Mouse (Mus musculus): ENCODE results near the gene Ubxn2a. TPM values are rescaled to one million over a fixed set of nuclear protein-coding genes. Genes with fewer than 3 reads are reported as not detected.
A peak's percentile ranks its signal among the peaks of the same experiment; 100 is the strongest.

Ubxn2a gene
- total and polyA plus RNA-seq, 3 experiments, result 21.9 to 22.8 TPM; not detected in 1

DNA sequence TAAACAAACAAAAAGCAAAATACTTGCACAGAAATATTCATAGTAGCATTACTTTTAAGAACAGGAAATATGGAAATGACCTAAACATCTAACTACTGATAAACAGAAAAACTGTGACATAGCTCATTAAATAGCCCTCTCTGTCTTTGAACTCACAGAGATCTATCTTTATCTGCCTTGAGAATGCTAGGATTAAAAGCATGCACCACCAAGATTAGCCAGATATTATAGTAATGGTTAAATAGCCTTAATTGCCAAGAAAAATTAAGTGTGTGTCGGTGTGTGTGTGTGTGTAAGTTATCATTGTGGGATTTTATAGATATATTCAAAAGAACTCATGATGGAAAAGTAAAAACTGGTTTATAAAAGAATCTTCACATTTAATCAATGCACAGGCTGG, 17.6 kb downstream of the Ubxn2a start:
- Histone ChIP-seq H3K4me3 (ENCODE audit: control insufficient read depth in 1 of 2, insufficient read depth in 1 of 2, low read depth in 2 of 2, low read length in 2 of 2) (no peak overlapping the region), H3K27ac (ENCODE audit: control insufficient read depth, low read depth, low read length) (no peak overlapping the region), H3K36me3 (ENCODE audit: control insufficient read depth in 1 of 2, insufficient read depth in 2 of 2, low read length in 2 of 2) (peaks cover 12 to 15% of the 10 kb centered on the region in 2 experiments), H3K4me1 (ENCODE audit: control insufficient read depth in 1 of 2, insufficient read depth in 2 of 2, low read length in 2 of 2) (peaks cover 0 to 4% of the 10 kb centered on the region in 2 experiments; a peak in 3 of 4 replicates), H3K9me3 (replicated peaks; ENCODE audit: insufficient read depth, low read length) (no peaks in the 10 kb centered on the region), H3K79me2 (ENCODE audit: control insufficient read depth, insufficient read depth, low read length, poor library complexity) (no peaks in the 10 kb centered on the region), H3K27me3 (ENCODE audit: control insufficient read depth in 1 of 2, insufficient read depth in 2 of 2, low read length in 2 of 2) (no peaks in the 10 kb centered on the region), H3K9ac (ENCODE audit: control insufficient read depth, low read depth, low read length, poor library complexity, severe bottlenecking) (no peak overlapping the region)
- TF ChIP-seq TAL1 (IDR thresholded peaks at IDR 0.05; ENCODE audit: low read length) (no peak), TCF12 (IDR thresholded peaks at IDR 0.05; ENCODE audit: low read depth, low read length) (peak; percentile 40; the same call in 1 of the 2 replicates), ZC3H11A (IDR thresholded peaks at IDR 0.05; ENCODE audit: low read depth, low read length) (no peak), MYC (IDR thresholded peaks at IDR 0.05; ENCODE audit: low read depth, low read length) (no peak), USF2 (IDR thresholded peaks at IDR 0.05; ENCODE audit: borderline replicate concordance in 1 of 2, insufficient read depth in 1 of 2, low read depth in 1 of 2, low read length in 2 of 2) (no peak), SIN3A (IDR thresholded peaks at IDR 0.05; ENCODE audit: low read length) (no peak), GATA1 (IDR thresholded peaks at IDR 0.05; ENCODE audit: low read depth, low read length) (peak; percentile 46)
- no peak for DNase-seq (ENCODE audit: low read depth, low spot score)

DNA sequence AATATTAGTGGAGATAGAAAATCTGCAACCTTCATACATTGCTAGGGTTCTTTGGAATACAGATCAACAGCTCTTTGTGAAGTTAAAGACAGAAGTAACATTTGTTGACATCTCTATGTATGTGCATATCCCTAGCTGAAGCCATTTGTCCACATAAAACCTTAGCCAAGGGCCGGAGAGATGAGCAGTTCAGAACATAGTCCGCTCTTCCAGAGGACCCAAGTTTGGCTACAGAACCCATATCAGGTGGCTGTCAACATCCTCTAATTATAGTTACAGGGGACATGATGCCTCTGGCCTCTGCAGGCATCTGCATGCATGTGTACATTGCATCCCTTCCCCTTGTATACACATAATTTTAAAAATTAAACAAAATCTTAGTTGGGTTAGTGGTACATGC, 18.3 kb downstream of the Ubxn2a start:
- Histone ChIP-seq H3K9ac (ENCODE audit: control insufficient read depth, low read depth, low read length, poor library complexity, severe bottlenecking) (no peak overlapping the region), H3K27me3 (ENCODE audit: control insufficient read depth in 1 of 2, insufficient read depth in 2 of 2, low read length in 2 of 2) (no peaks in the 10 kb centered on the region), H3K4me1 (ENCODE audit: control insufficient read depth in 1 of 2, insufficient read depth in 2 of 2, low read length in 2 of 2) (peaks cover 0 to 4% of the 10 kb centered on the region in 2 experiments; a peak in 3 of 4 replicates), H3K9me3 (replicated peaks; ENCODE audit: insufficient read depth, low read length) (no peaks in the 10 kb centered on the region), H3K4me3 (ENCODE audit: control insufficient read depth in 1 of 2, insufficient read depth in 1 of 2, low read depth in 2 of 2, low read length in 2 of 2) (no peak overlapping the region), H3K27ac (ENCODE audit: control insufficient read depth, low read depth, low read length) (no peak overlapping the region), H3K79me2 (ENCODE audit: control insufficient read depth, insufficient read depth, low read length, poor library complexity) (no peaks in the 10 kb centered on the region), H3K36me3 (ENCODE audit: control insufficient read depth in 1 of 2, insufficient read depth in 2 of 2, low read length in 2 of 2) (peaks cover 14 to 15% of the 10 kb centered on the region in 2 experiments)
- TF ChIP-seq HCFC1 (IDR thresholded peaks at IDR 0.05; ENCODE audit: low read depth, low read length), result no peak
- no peak for TF ChIP-seq MYB (IDR thresholded peaks at IDR 0.05; ENCODE audit: low read depth, low read length)
- no peak for TF ChIP-seq TCF12 (IDR thresholded peaks at IDR 0.05; ENCODE audit: low read depth, low read length)
- TF ChIP-seq USF1 (IDR thresholded peaks at IDR 0.05; ENCODE audit: low read depth, low read length), result no peak
- TF ChIP-seq SMC3 (IDR thresholded peaks at IDR 0.05; ENCODE audit: low read depth, low read length), result no peak
- no peak for TF ChIP-seq E2F4 (IDR thresholded peaks at IDR 0.05; ENCODE audit: borderline replicate concordance, low read depth, low read length)
- TF ChIP-seq POLR2A (IDR thresholded peaks at IDR 0.05; ENCODE audit: control insufficient read depth in 1 of 2, insufficient read depth in 1 of 2, low read depth in 1 of 2, low read length in 2 of 2, poor library complexity in 1 of 2), result no peak
- no peak for TF ChIP-seq RAD21 (IDR thresholded peaks at IDR 0.05; ENCODE audit: low read depth, low read length)
- TF ChIP-seq POLR2AphosphoS5 (IDR thresholded peaks at IDR 0.05; ENCODE audit: borderline replicate concordance, low read depth, low read length), result no peak
- no peak for TF ChIP-seq USF2 (IDR thresholded peaks at IDR 0.05; ENCODE audit: borderline replicate concordance in 1 of 2, insufficient read depth in 1 of 2, low read depth in 1 of 2, low read length in 2 of 2)
- TF ChIP-seq MAFK (IDR thresholded peaks at IDR 0.05; ENCODE audit: borderline replicate concordance, low read depth, low read length), result no peak
- TF ChIP-seq SIN3A (IDR thresholded peaks at IDR 0.05; ENCODE audit: low read length), result no peak
- TF ChIP-seq TAL1 (IDR thresholded peaks at IDR 0.05; ENCODE audit: low read length), result no peak
- no peak for TF ChIP-seq CTCF (IDR thresholded peaks at IDR 0.05 in 2 of 3, conservative IDR thresholded peaks at IDR 0.05 in 1 of 3; ENCODE audit: control insufficient read depth in 1 of 3, insufficient read depth in 1 of 3, low read depth in 2 of 3, low read length in 3 of 3, poor library complexity in 1 of 3, severe bottlenecking in 1 of 3)
- TF ChIP-seq KAT2A (conservative IDR thresholded peaks at IDR 0.05; ENCODE audit: low read depth, low read length), result no peak
- no peak for TF ChIP-seq ZNF384 (IDR thresholded peaks at IDR 0.05; ENCODE audit: low read depth, low read length)
- TF ChIP-seq NELFE (IDR thresholded peaks at IDR 0.05; ENCODE audit: low read depth, low read length), result no peak
- DNase-seq (ENCODE audit: low read depth, low spot score), result no peak
